Mouse (Mus musculus): Measurements from ENCODE around the gene Pkn1. TPM values are rescaled to one million over a fixed set of nuclear protein-coding genes. Genes with fewer than 3 reads are reported as not detected.

The Pkn1 gene
- 29.3 and 29.5 TPM in 2 replicates for polyA plus RNA-seq (2014; fragmentation: Nextera tagmentation; extraction: Ambion mirVana)

GRCm38 (mm10) chr8:83698661-83699453 lies at the start of gene Pkn1:
TSS of gene Pkn1 (minus strand) at chr8:83699179.
- peak within 1 kb of the TSS; percentile 78 for H3K9ac ChIP-seq (ENCODE audit: low read length)
- peak within 1 kb of the TSS; percentile 78 for H3K4me3 ChIP-seq (ENCODE audit: low read depth, low read length)
- peaks cover 8% of the 10 kb centered on the region for H3K4me1 ChIP-seq (ENCODE audit: control insufficient read depth, insufficient read depth, low read length)
- WGBS, result under 1% methylated on average over 78 of the region's 85 CpGs
- H3K4me2 ChIP-seq (ENCODE audit: low read depth), result peak within 1 kb of the TSS; percentile 67
- peak within 1 kb of the TSS; percentile 49; the same call in 1 of the 2 replicates for H3K27ac ChIP-seq (ENCODE audit: low read depth, low read length)
- H3K27me3 ChIP-seq (ENCODE audit: control insufficient read depth, insufficient read depth, low read length), result no peaks in the 10 kb centered on the region
- peak; percentile 94 for ATAC-seq (ENCODE audit: insufficient read depth, low FRiP score, low TSS enrichment)
- DNase-seq (ENCODE audit: low spot score), result peak; percentile 85
- no peaks in the 10 kb centered on the region; the same call in 1 of the 2 replicates for H3K36me3 ChIP-seq (ENCODE audit: control insufficient read depth, insufficient read depth, low read length)
- H3K9me3 ChIP-seq (ENCODE audit: control insufficient read depth, low read length), result no peaks in the 10 kb centered on the region

- Histone ChIP-seq H3K4me1 (ENCODE audit: control insufficient read depth, insufficient read depth, low read length) (peaks cover 9% of the 10 kb centered on the region), H3K27me3 (ENCODE audit: control insufficient read depth, insufficient read depth, low read length) (peaks cover 17% of the 10 kb centered on the region), H3K9ac (ENCODE audit: low read length) (no peak overlapping the region), H3K4me2 (ENCODE audit: low read depth) (no peak overlapping the region), H3K36me3 (ENCODE audit: control insufficient read depth, insufficient read depth, low read length) (no peaks in the 10 kb centered on the region), H3K9me3 (ENCODE audit: control insufficient read depth, low read length) (no peaks in the 10 kb centered on the region), H3K27ac (ENCODE audit: low read depth, low read length) (no peak overlapping the region), H3K4me3 (ENCODE audit: low read depth, low read length) (no peak overlapping the region)
- 34% methylated on average over 3 of the region's 3 CpGs for WGBS
- DNase-seq (ENCODE audit: low spot score) (peak; percentile 56), ATAC-seq (ENCODE audit: insufficient read depth, low FRiP score, low TSS enrichment) (no peak)
Observed at GRCm38 (mm10) chr8:83748708-83749107, 49.7 kb upstream of the Pkn1 start.

- peak; percentile 63 for DNase-seq (ENCODE audit: low spot score)
- Histone ChIP-seq H3K9ac (ENCODE audit: low read length) (peak overlapping the region; percentile 59), H3K4me2 (ENCODE audit: low read depth) (peak overlapping the region; percentile 58), H3K27me3 (ENCODE audit: control insufficient read depth, insufficient read depth, low read length) (peaks cover 17% of the 10 kb centered on the region), H3K9me3 (ENCODE audit: control insufficient read depth, low read length) (no peaks in the 10 kb centered on the region), H3K4me1 (ENCODE audit: control insufficient read depth, insufficient read depth, low read length) (peaks cover 9% of the 10 kb centered on the region), H3K36me3 (ENCODE audit: control insufficient read depth, insufficient read depth, low read length) (no peaks in the 10 kb centered on the region), H3K27ac (ENCODE audit: low read depth, low read length) (no peak overlapping the region), H3K4me3 (ENCODE audit: low read depth, low read length) (peak overlapping the region; percentile 24)
- peak; percentile 55; the same call in 1 of the 2 replicates for ATAC-seq (ENCODE audit: insufficient read depth, low FRiP score, low TSS enrichment)
- WGBS, result 2% methylated on average over 28 of the region's 28 CpGs
Observed at GRCm38 (mm10) chr8:83747661-83748346, 48.8 kb upstream of the Pkn1 start.

GRCm38 (mm10) chr8:83744070-83744469 lies 45.1 kb upstream of the Pkn1 start:
- WGBS, result 84% methylated on average over 4 of the region's 4 CpGs
- DNase-seq (ENCODE audit: low spot score), result no peak
- H3K4me1 ChIP-seq (ENCODE audit: control insufficient read depth, insufficient read depth, low read length), result peaks cover 14% of the 10 kb centered on the region

GRCm38 (mm10) chr8:83742968-83743367 lies 44.0 kb upstream of the Pkn1 start:
- Histone ChIP-seq H3K4me3 (ENCODE audit: low read depth, low read length) (no peak overlapping the region), H3K36me3 (ENCODE audit: control insufficient read depth, insufficient read depth, low read length) (no peaks in the 10 kb centered on the region), H3K27ac (ENCODE audit: low read depth, low read length) (no peak overlapping the region), H3K9ac (ENCODE audit: low read length) (no peak overlapping the region), H3K4me2 (ENCODE audit: low read depth) (no peak overlapping the region), H3K4me1 (ENCODE audit: control insufficient read depth, insufficient read depth, low read length) (peaks cover 5% of the 10 kb centered on the region; the same call in 1 of the 2 replicates), H3K9me3 (ENCODE audit: control insufficient read depth, low read length) (no peaks in the 10 kb centered on the region), H3K27me3 (ENCODE audit: control insufficient read depth, insufficient read depth, low read length) (peaks cover 24% of the 10 kb centered on the region)
- DNase-seq (ENCODE audit: low spot score) (no peak), ATAC-seq (ENCODE audit: insufficient read depth, low FRiP score, low TSS enrichment) (no peak)
- WGBS, result 93% methylated on average over 6 of the region's 6 CpGs

More at GRCm38 (mm10) chr8:83744070-83744469, 45.1 kb upstream of the Pkn1 start:
- no peaks in the 10 kb centered on the region for H3K9me3 ChIP-seq (ENCODE audit: control insufficient read depth, low read length)
- H3K9ac ChIP-seq (ENCODE audit: low read length), result no peak overlapping the region
- peaks cover 31% of the 10 kb centered on the region for H3K27me3 ChIP-seq (ENCODE audit: control insufficient read depth, insufficient read depth, low read length)
- H3K27ac ChIP-seq (ENCODE audit: low read depth, low read length), result no peak overlapping the region
- ATAC-seq (ENCODE audit: insufficient read depth, low FRiP score, low TSS enrichment), result no peak
- H3K4me3 ChIP-seq (ENCODE audit: low read depth, low read length), result no peak overlapping the region
- H3K4me2 ChIP-seq (ENCODE audit: low read depth), result no peak overlapping the region
- no peaks in the 10 kb centered on the region for H3K36me3 ChIP-seq (ENCODE audit: control insufficient read depth, insufficient read depth, low read length)

GRCm38 (mm10) chr8:83741849-83742655 lies 43.1 kb upstream of the Pkn1 start:
- Histone ChIP-seq H3K4me2 (ENCODE audit: low read depth) (no peak overlapping the region; the same call in 1 of the 2 replicates), H3K4me3 (ENCODE audit: low read depth, low read length) (no peak overlapping the region; the same call in 1 of the 2 replicates), H3K27ac (ENCODE audit: low read depth, low read length) (no peak overlapping the region), H3K9ac (ENCODE audit: low read length) (no peak overlapping the region), H3K36me3 (ENCODE audit: control insufficient read depth, insufficient read depth, low read length) (no peaks in the 10 kb centered on the region), H3K9me3 (ENCODE audit: control insufficient read depth, low read length) (no peaks in the 10 kb centered on the region), H3K4me1 (ENCODE audit: control insufficient read depth, insufficient read depth, low read length) (0 out of 2 replicates have a peak, but pooled peaks cover 5% of the 10 kb centered on the region), H3K27me3 (ENCODE audit: control insufficient read depth, insufficient read depth, low read length) (peaks cover 17% of the 10 kb centered on the region)
- WGBS, result 75% methylated on average over 19 of the region's 19 CpGs
- no peak for ATAC-seq (ENCODE audit: insufficient read depth, low FRiP score, low TSS enrichment)
- DNase-seq (ENCODE audit: low spot score), result no peak

GRCm38 (mm10) chr8:83740976-83741741 lies 42.2 kb upstream of the Pkn1 start, which contains the start of gene Adgre5:
TSS of gene Adgre5 (minus strand) at chr8:83741326.
- Histone ChIP-seq H3K9ac (ENCODE audit: low read length) (peak within 1 kb of the TSS; percentile 49), H3K4me2 (ENCODE audit: low read depth) (peak within 1 kb of the TSS; percentile 83), H3K4me3 (ENCODE audit: low read depth, low read length) (peak within 1 kb of the TSS; percentile 41), H3K36me3 (ENCODE audit: control insufficient read depth, insufficient read depth, low read length) (no peaks in the 10 kb centered on the region), H3K27ac (ENCODE audit: low read depth, low read length) (no peak within 1 kb of the TSS), H3K9me3 (ENCODE audit: control insufficient read depth, low read length) (no peaks in the 10 kb centered on the region), H3K27me3 (ENCODE audit: control insufficient read depth, insufficient read depth, low read length) (peaks cover 17% of the 10 kb centered on the region), H3K4me1 (ENCODE audit: control insufficient read depth, insufficient read depth, low read length) (0 out of 2 replicates have a peak, but pooled peaks cover 5% of the 10 kb centered on the region)
- ATAC-seq (ENCODE audit: insufficient read depth, low FRiP score, low TSS enrichment), result peak; percentile 45; the same call in 1 of the 2 replicates
- 1% methylated on average over 38 of the region's 56 CpGs for WGBS
- peak; percentile 59 for DNase-seq (ENCODE audit: low spot score)
